Mouse (Mus musculus) left cerebral cortex, postnatal 10 days (tissue): ENCODE measurements at regions not wholly inside any gene's neighbourhood (a gene's known extent, or its start where the extent isn't known, plus 50 kb on each side); places are given as distances from the start of the nearest gene placed in this dataset.
"Not testable (repeated sequence)": the region's sequence is repeated elsewhere in the genome, so short reads cannot be mapped to it uniquely, and the experiment has no call there.

ENCODE experiments used
- DNase-seq, 2 experiments: peaks; one replicate each; pipeline ENCODE4 v3.0.0; 2021 to 2022; ENCODE audit warnings: low spot score in 2 of 2, mixed read lengths in 1 of 2; ENCODE audit errors: extremely low spot score in 1 of 2
- intact Hi-C: fragments of 180-260 bp; cut with DNase I; formaldehyde crosslinking; loops from one replicate; pipeline ENCODE4 v1.15.1; 2025

DNA sequence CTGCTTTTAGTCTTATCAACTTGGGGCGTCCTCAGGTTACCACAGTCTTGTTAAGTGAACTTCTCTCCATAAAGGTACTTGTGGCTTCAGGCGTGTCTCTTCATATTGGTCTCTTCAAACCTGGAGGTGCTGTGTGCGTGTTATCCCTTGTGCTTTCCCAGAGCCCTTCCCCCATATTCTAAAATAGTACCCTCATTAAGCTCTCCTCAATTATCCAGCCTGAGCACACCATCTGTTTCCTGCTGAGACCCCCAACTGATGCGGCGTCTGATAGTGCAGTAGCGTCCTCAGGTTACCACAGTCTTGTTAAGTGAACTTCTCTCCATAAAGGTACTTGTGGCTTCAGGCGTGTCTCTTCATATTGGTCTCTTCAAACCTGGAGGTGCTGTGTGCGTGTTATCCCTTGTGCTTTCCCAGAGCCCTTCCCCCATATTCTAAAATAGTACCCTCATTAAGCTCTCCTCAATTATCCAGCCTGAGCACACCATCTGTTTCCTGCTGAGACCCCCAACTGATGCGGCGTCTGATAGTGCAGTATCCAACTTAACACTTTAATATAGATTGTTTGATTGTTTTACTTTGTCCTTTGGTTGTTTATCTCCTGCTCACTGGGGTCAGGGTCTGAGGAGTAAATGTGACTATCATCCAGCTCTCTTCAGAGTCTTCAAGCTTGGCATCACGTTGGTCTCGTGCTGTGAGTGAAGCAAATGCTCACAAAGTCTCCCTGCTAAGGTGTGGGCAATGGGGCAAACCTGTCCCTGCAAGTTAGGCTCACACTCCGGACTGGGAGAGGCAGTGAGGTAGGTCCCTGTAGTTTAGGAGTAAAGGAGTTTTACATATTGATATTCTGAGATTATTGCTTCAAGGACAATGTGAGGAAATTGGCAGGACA is 444.5 kb upstream of the Fam160b2 start:
- intact Hi-C loops, DNase-seq: not testable (repeated sequence)

DNA sequence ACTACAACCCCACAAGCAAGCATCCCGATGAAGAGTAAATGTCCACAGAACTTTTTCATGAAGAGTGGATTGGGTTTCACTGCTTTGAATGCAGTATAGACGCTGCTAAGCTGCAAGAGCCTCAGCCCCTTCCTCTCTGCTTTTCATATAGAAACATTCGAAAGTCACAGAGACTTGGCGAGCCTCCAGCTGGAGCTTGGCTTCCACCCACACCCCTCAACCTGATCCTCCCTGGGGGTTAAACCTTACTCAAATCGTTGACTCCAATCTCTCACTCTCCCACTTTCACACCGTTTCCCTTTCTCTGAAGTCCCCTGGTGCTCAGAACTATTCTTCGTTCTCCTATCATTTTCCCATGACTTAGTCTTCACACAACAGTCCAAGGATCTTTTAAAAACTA is 437.0 kb upstream of the Fam160b2 start:
- intact Hi-C loops: no loop called here
- no peak for DNase-seq

DNA sequence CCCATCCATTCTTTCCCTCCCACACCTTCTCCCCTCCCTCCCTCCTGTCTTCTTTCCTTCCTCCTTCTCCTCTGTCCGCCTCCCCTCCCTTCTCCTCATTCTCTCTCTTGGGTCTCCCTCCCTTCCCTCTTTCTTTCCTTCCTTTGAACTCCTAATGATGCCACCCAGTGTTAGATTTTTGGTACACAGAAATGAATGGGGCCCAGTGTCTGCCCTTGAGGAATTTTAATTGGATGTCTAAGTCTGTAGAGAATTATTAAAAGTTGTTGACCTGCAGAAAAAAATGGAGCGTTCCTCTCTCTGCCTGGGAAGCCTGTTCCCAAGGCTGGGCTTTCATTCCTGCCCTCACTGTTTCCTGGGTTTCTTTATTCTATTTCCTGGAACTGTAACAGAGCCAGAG is 434.0 kb upstream of the Fam160b2 start:
- no peak for DNase-seq
- intact Hi-C loops: no loop called here

DNA sequence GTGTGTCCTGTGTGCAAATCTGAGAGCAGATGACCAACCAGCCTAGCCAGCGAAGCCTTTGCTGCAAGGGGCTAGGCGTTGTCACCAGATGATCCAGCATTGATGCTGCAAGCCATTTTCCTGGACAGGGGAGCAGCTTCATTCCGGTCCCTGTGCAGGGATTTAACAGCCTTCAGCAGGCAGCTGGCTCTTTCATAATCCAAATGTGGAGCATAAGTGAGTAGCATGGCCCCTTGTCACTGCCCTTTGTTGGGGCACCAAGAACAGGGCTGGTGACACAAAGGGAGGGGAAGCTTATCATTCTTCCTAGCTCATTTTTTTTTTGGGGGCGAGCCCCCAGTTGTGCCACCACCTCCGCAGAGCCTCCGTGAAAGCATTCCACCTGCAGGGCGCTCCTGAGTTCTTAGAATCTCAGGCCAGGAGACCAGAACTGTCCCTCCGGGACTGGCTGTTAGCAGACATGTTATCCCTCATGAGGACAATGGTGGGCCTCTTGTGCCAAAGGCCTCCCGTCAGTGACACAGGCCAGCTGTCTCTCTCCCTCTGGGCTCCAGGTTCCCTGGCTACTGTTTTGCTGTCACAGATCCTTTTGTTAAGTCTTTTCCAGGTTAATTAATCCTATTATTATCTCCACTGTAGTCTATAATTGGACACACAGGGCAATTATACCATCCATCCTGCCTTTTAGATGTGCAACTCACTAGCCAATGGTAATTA is 430.7 kb upstream of the Fam160b2 start:
- intact Hi-C loops: no loop called here
- DNase-seq: no peak
